Mouse (Mus musculus): Measurements from ENCODE around the gene Atg4b. TPM values are rescaled to one million over a fixed set of nuclear protein-coding genes. Genes with fewer than 3 reads are reported as not detected.

Atg4b gene
- 10 to 100 TPM; 70.2 to 87.6 TPM for total RNA-seq (2021)

DNA sequence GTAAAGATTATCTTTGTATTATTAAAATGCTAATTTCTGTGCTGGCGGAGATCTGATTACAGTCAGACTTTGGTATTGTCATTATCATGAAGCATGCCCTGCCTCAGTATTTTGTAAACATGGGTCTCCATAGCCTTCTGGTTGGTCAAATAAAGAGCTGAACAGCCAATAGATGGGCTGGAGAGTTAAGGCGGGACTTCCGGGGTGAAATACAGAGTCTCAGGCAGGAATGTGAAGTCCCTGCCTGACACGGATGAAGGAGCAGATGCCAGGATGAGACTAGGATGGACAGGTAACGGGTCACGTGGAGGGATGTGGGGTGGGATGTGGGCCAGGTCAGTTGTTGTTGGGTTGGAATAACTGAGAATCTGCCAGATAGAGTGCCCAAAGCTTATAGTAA is at the start of gene Atg4b:
Atg4b (plus strand) TSS at position 211 of the 400 bp plus-strand sequence.
- intact Hi-C loops (cut with DNase I): no loop called here

DNA sequence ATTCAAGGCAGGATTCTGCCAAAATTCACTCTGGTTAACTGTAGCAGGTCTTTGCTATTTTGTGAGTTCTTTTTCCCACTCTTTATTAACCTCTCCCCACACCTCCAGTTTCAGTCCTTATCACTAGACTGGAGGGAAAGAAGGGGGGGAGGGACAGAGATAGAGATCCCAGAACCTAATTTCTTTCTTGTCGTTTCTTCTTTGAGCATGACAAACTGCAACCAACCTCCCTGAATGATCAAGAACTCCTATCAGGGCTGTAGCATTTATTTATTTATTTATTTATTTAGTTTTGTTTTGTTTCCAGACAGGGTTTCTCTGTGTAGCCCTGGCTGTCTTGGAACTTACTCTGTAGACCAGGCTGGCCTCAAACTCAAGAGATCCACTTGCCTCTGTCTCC is 49.2 kb upstream of the Atg4b start:
- DNase-seq (ENCODE audit: extremely low spot score in 1 of 2, low spot score in 2 of 2): no peak
- intact Hi-C loops (cut with DNase I): no loop called here

More for the DNA sequence above, at the start of gene Atg4b:
- DNase-seq (ENCODE audit: extremely low spot score in 1 of 2, low spot score in 2 of 2): no peak

GRCm38 (mm10) chr1:93703472-93704048 is 47.7 kb upstream of the Atg4b start:
- intact Hi-C loops (cut with DNase I): no loop called here

GRCm38 (mm10) chr1:93704341-93704740 is 47.0 kb upstream of the Atg4b start:
- DNase-seq (ENCODE audit: extremely low spot score in 1 of 2, low spot score in 2 of 2): no peak
- intact Hi-C loops (cut with DNase I): no loop called here

More at GRCm38 (mm10) chr1:93703472-93704048, 47.7 kb upstream of the Atg4b start:
- DNase-seq (ENCODE audit: extremely low spot score in 1 of 2, low spot score in 2 of 2): no peak

- no peak for DNase-seq (ENCODE audit: extremely low spot score in 1 of 2, low spot score in 2 of 2)
- intact Hi-C loops (cut with DNase I): no loop called here
These were observed 45.9 kb upstream of the Atg4b start for GRCm38 (mm10) chr1:93705389-93705788.

DNA sequence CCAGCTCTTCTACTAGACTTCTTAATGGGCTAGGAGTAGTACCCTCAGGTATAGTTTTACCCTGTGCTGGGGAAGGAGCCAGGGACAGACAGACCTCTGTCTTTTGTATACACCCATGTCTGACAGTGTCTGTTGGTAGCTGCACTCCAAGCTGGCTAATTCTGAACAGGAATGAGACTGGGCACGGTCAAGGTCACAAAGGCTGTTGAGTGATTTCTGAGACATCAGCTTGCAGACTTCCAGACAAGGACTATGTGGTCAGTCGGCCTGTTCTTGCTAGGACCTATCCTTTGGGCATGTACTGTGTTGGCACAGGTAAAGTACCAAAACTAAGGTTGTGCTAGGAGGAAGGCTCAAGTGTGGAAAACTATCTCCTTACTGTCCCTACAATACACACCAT is 35.1 kb upstream of the Atg4b start:
- no peak for DNase-seq (ENCODE audit: extremely low spot score in 1 of 2, low spot score in 2 of 2)
- intact Hi-C loops (cut with DNase I): no loop called here

GRCm38 (mm10) chr1:93721557-93721956 is 29.7 kb upstream of the Atg4b start:
- no peak for DNase-seq (ENCODE audit: extremely low spot score in 1 of 2, low spot score in 2 of 2)
- intact Hi-C loops (cut with DNase I): no loop called here

- intact Hi-C loops (cut with DNase I): no loop called here
- DNase-seq (ENCODE audit: extremely low spot score in 1 of 2, low spot score in 2 of 2): no peak
These were observed 26.7 kb upstream of the Atg4b start for GRCm38 (mm10) chr1:93724623-93725022.

DNA sequence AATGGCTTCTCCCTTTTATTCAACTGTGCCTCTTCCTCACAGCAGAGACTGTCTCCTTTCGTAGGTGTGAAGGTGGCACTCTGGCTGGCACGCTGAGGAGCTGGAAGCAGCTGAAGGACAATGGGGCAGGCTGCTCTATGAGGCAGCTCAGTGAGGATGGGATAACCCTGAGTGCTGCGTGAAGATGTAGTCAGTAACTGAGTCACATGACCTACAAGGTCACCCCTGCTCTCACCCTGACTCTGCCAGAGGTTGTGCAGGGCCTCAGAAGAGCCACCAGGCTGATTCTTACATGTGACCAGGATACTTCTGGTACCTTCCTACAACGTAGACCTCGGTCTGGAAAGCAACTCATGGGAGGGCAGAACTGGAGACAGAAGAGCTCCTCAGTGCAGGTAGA is 25.6 kb upstream of the Atg4b start:
- DNase-seq (ENCODE audit: extremely low spot score in 1 of 2, low spot score in 2 of 2): no peak
- intact Hi-C loops (cut with DNase I): no loop called here

- intact Hi-C loops (cut with DNase I): no loop called here
- DNase-seq (ENCODE audit: extremely low spot score in 1 of 2, low spot score in 2 of 2): no peak
These were observed 25.2 kb upstream of the Atg4b start for GRCm38 (mm10) chr1:93726116-93726515.

- intact Hi-C loops (cut with DNase I): no loop called here
- DNase-seq (ENCODE audit: extremely low spot score in 1 of 2, low spot score in 2 of 2): peak in 1 of 2 experiments; percentile 70
These were observed 24.3 kb upstream of the Atg4b start for GRCm38 (mm10) chr1:93726974-93727373.

GRCm38 (mm10) chr1:93731103-93731502 is 20.2 kb upstream of the Atg4b start:
- peak in 1 of 2 experiments; percentile 26 for DNase-seq (ENCODE audit: extremely low spot score in 1 of 2, low spot score in 2 of 2)
- intact Hi-C loops (cut with DNase I): no loop called here

- DNase-seq (ENCODE audit: extremely low spot score in 1 of 2, low spot score in 2 of 2): no peak
- intact Hi-C loops (cut with DNase I): no loop called here
These were observed 19.4 kb upstream of the Atg4b start for GRCm38 (mm10) chr1:93731880-93732281.

DNA sequence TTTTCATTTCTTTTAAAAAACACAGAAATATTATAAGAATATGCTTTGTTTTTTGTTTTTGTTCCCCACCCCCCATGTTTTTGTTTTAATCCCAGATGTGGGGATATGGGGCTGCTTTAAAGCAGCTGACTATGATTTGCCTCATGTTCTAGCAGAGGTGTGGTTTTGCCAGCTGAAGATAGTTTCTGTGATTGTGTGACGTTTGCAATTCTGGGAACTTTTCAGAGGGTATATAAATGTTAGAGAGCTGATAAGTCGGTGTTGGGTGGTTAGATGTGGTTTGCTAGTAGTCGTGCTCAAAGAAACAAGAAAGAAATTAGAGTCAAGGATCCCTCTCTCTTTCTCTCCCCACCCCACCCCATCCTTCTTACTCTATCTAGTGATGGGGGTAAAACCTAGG is 15.4 kb upstream of the Atg4b start:
- intact Hi-C loops (cut with DNase I): no loop called here

GRCm38 (mm10) chr1:93737711-93738110 is 13.6 kb upstream of the Atg4b start:
- intact Hi-C loops (cut with DNase I): no loop called here

More for the DNA sequence above, 15.4 kb upstream of the Atg4b start:
- no peak for DNase-seq (ENCODE audit: extremely low spot score in 1 of 2, low spot score in 2 of 2)

DNA sequence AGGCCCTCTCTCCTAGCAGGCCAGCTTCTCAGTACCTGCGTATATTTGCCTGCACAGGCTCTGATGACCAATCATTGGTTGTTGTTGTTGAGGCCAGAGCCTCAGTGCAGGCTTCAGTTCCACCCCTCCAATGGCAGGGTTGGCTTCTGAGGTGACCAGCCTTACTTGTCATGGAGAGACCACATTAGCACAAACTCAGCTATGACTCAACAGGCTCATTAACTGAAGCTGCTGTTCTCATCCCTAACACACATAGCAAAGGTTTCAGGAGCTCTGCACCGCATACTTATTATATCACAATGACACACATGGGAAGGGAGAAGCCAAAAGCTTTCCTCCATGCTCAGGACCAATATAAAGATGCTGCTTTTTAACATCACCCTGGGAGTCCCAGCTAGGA is 10.6 kb upstream of the Atg4b start:
- intact Hi-C loops (cut with DNase I): no loop called here
- no peak for DNase-seq (ENCODE audit: extremely low spot score in 1 of 2, low spot score in 2 of 2)

More at GRCm38 (mm10) chr1:93737711-93738110, 13.6 kb upstream of the Atg4b start:
- DNase-seq (ENCODE audit: extremely low spot score in 1 of 2, low spot score in 2 of 2): no peak

- intact Hi-C loops (cut with DNase I): no loop called here
- no peak for DNase-seq (ENCODE audit: extremely low spot score in 1 of 2, low spot score in 2 of 2)
These were observed 9.3 kb upstream of the Atg4b start for GRCm38 (mm10) chr1:93741987-93742386.

GRCm38 (mm10) chr1:93742910-93743309 is 8.4 kb upstream of the Atg4b start:
- DNase-seq (ENCODE audit: extremely low spot score in 1 of 2, low spot score in 2 of 2): no peak
- intact Hi-C loops (cut with DNase I): no loop called here

DNA sequence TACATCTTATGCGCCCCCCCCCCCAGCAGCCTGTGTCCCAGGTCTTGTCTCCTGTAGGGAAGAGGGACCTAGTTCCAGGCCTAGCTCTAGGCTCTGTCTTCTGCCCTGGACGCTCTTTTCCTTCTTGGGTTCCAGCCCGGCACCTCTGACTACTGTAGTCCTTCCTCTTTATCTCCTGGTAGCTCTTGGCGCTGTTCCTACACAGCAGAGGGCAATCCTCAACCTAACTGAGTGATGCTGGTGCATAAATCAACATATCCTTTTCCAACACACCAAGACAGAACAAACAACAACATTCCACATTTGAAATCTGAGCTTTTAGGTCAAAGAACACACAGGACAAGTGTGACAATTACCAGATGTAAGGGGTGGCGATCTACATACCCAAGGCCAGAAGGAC is 5.1 kb upstream of the Atg4b start:
- intact Hi-C loops (cut with DNase I): no loop called here
- DNase-seq (ENCODE audit: extremely low spot score in 1 of 2, low spot score in 2 of 2): no peak

DNA sequence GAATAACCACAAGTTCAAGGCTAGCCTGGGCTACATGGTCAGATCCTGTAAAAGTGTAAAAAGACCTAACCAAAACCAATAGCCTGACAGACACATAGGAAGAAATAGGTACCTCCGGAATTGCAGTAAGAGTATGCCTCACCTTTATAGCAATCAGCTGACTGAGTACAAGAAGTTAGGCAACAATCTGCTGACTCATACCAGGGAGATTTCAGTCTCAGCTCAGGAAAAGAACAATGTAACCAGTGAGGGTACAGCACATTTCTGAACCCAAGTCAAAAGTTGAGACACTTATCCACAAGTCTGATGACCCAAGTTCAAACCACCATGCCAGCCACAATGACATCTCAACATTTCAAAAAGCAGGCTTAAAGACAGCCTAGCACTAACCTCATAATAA is 2.8 kb upstream of the Atg4b start:
- intact Hi-C loops (cut with DNase I): no loop called here
- DNase-seq (ENCODE audit: extremely low spot score in 1 of 2, low spot score in 2 of 2): no peak

GRCm38 (mm10) chr1:93753911-93754572 is 2.7 kb downstream of the Atg4b start:
- intact Hi-C loops (cut with DNase I): no loop called here
- peak in 1 of 2 experiments; percentile 17 for DNase-seq (ENCODE audit: extremely low spot score in 1 of 2, low spot score in 2 of 2)

All from left cerebral cortex, postnatal 10 days (tissue).